ENCODE assay signal across 8 mouse cellular contexts in genomic region chr7:137322926-137323325, GRCm38 (mm10). TPM values are rescaled to one million over a fixed set of nuclear protein-coding genes. Genes with fewer than 3 reads are reported as not detected.
A peak's percentile ranks its signal among the peaks of the same experiment; 100 is the strongest.
DNase-seq lines count a peak whose midpoint lies in the region; ATAC-seq and TF ChIP-seq lines count a peak whose summit lies in the region.

No protein-coding gene starts in this region.

- DNase-seq in heart, adult 11 months, result peak; percentile 86
- no peak for DNase-seq in heart, postnatal 36 days
- no peak for DNase-seq in liver, embryonic 13.5 days
- no peak for DNase-seq in cerebellum, adult 11 months
- no peak for DNase-seq in left cerebral cortex, adult 9 months (ENCODE audit: low spot score in 2 of 2)

- peaks cover 94% of the 10 kb centered on the region for H3K27me3 ChIP-seq in E14TG2a.4 (ENCODE audit: insufficient read depth, low read length)
- peaks cover 76% of the 10 kb centered on the region for H3K27me3 ChIP-seq in forebrain, embryonic 16.5 days (replicated peaks; ENCODE audit: control insufficient read depth, insufficient read depth, low read length)
- peaks cover 95% of the 10 kb centered on the region for H3K27me3 ChIP-seq in liver, embryonic 13.5 days

- peak overlapping the region; percentile 50 for H3K4me2 ChIP-seq in forebrain, embryonic 16.5 days (ENCODE audit: low read length)
- peak overlapping the region; percentile 34 for H3K4me2 ChIP-seq in liver, embryonic 13.5 days

- WGBS in forebrain, embryonic 16.5 days, result 0% methylated on average over 12 of the region's 21 CpGs
- WGBS in liver, embryonic 13.5 days (ENCODE audit: insufficient replicate concordance), result 3% methylated on average over 21 of the region's 21 CpGs

- no peak for TF ChIP-seq CTCF in E14TG2a.4 (conservative IDR thresholded peaks at IDR 0.05; ENCODE audit: low read length)

- no peak for ATAC-seq in forebrain, embryonic 16.5 days
- no peak for ATAC-seq in liver, embryonic 13.5 days (ENCODE audit: low read depth)
- no peak for ATAC-seq in frontal cortex, adult (ENCODE audit: low TSS enrichment)

- no peaks in the 10 kb centered on the region for H3K36me3 ChIP-seq in E14TG2a.4 (ENCODE audit: insufficient read depth, low read length)
- H3K36me3 ChIP-seq in forebrain, embryonic 16.5 days (ENCODE audit: control insufficient read depth, insufficient read depth), result no peaks in the 10 kb centered on the region
- no peaks in the 10 kb centered on the region for H3K36me3 ChIP-seq in liver, embryonic 13.5 days

- H3K4me1 ChIP-seq in E14TG2a.4 (replicated peaks; ENCODE audit: low read depth, low read length), result peaks cover 33% of the 10 kb centered on the region
- peaks cover 23% of the 10 kb centered on the region for H3K4me1 ChIP-seq in forebrain, embryonic 16.5 days (replicated peaks; ENCODE audit: control insufficient read depth, insufficient read depth, low read length)
- peaks cover 13% of the 10 kb centered on the region; the same call in 1 of the 2 replicates for H3K4me1 ChIP-seq in liver, embryonic 13.5 days (replicated peaks)

- H3K4me3 ChIP-seq in E14TG2a.4 (replicated peaks; ENCODE audit: low read length), result peak overlapping the region; percentile 75
- H3K4me3 ChIP-seq in forebrain, embryonic 16.5 days (replicated peaks; ENCODE audit: low read length), result peak overlapping the region; percentile 34
- peak overlapping the region; percentile 28 for H3K4me3 ChIP-seq in liver, embryonic 13.5 days (replicated peaks)

- intact Hi-C loops in heart, postnatal 36 days (cut with DNase I), result loop anchor here (5.0 kb wide), 2 partner anchors 1026 to 1531 kb away; no protein-coding TSS in a partner anchor

- H3K9me3 ChIP-seq in E14TG2a.4 (ENCODE audit: low read length), result peaks cover 5% of the 10 kb centered on the region; the same call in 1 of the 2 replicates
- peaks cover 2% of the 10 kb centered on the region; the same call in 1 of the 2 replicates for H3K9me3 ChIP-seq in forebrain, embryonic 16.5 days (ENCODE audit: control insufficient read depth, low read length)
- H3K9me3 ChIP-seq in liver, embryonic 13.5 days (replicated peaks), result no peaks in the 10 kb centered on the region

- no peak overlapping the region for H3K27ac ChIP-seq in forebrain, embryonic 16.5 days (ENCODE audit: low read length)
- H3K27ac ChIP-seq in liver, embryonic 13.5 days, result no peak overlapping the region

- H3K9ac ChIP-seq in forebrain, embryonic 16.5 days (replicated peaks; ENCODE audit: low read depth, low read length), result no peak overlapping the region
- no peak overlapping the region for H3K9ac ChIP-seq in liver, embryonic 13.5 days

RNA-seq across cellular contexts. Expression of gene Ebf3, which starts 8.7 kb away (rescaled TPM):
- total RNA-seq in heart, postnatal 36 days (2021), result 1 to 10 TPM; 8.0 to 8.1 TPM
- polyA plus RNA-seq in forebrain, embryonic 16.5 days (2015; fragmentation: Nextera tagmentation; extraction: Ambion mirVana), result 0.72 and 0.73 TPM in 2 replicates
- 0.02 TPM in 2 replicates for polyA plus RNA-seq in liver, embryonic 13.5 days (2015; fragmentation: Nextera tagmentation; extraction: Ambion mirVana)
